Mouse (Mus musculus) liver, embryonic 14.5 days (tissue): Measurements from ENCODE around the gene Dlx6. TPM values are rescaled to one million over a fixed set of nuclear protein-coding genes. Genes with fewer than 3 reads are reported as not detected.

Experiments
- ATAC-seq: fragments of 200-750 bp; cut with Nextera tagmentation; 2 replicates; pipeline ENCODE4 v1.8.0; 2017; ENCODE audit warnings: moderate number of reproducible peaks, mild to moderate bottlenecking, moderate library complexity; ENCODE audit not compliant: insufficient read depth
- DNase-seq, 3 experiments: peaks; one replicate each; pipeline ENCODE4 v3.0.0-alpha.2; 2012 to 2013; ENCODE audit warnings: low read depth in 3 of 3, low spot score in 3 of 3
- H3K27ac ChIP-seq: fragments of 300-500 bp; sonication (generic); 2 replicates; pipeline ENCODE4 v1.5.1; 2014; ENCODE audit warnings: moderate library complexity, mild to moderate bottlenecking, control low read depth, inconsistent platforms
- H3K27me3 ChIP-seq: fragments of 300-500 bp; sonication (generic); 2 replicates; pipeline ENCODE4 v1.6.1; 2014; ENCODE audit warnings: mild to moderate bottlenecking, low read length, moderate library complexity; ENCODE audit not compliant: control insufficient read depth, insufficient read depth
- H3K36me3 ChIP-seq: fragments of 300-500 bp; sonication (generic); replicated peaks from 2 replicates; pipeline ENCODE4 v1.6.1; 2014; ENCODE audit warnings: low read depth; ENCODE audit not compliant: control insufficient read depth, insufficient read depth
- H3K4me1 ChIP-seq, 2 experiments: fragments of 200-500 bp in 1 of 2; fragments of 300-500 bp in 1 of 2; sonication (generic) in 1 of 2; replicated peaks; 2 replicates each; pipeline ENCODE4 v1.6.1; 2012 to 2014; ENCODE audit warnings: antibody characterized with exemption in 1 of 2, inconsistent platforms in 1 of 2, low read length in 1 of 2; ENCODE audit not compliant: control insufficient read depth in 2 of 2, insufficient read depth in 2 of 2
- H3K4me2 ChIP-seq: fragments of 300-500 bp; sonication (generic); 2 replicates; pipeline ENCODE4 v1.6.1; 2014; ENCODE audit warnings: low read depth, mild to moderate bottlenecking, control low read depth, moderate library complexity
- H3K4me3 ChIP-seq, 2 experiments: fragments of 200-500 bp in 1 of 2; fragments of 300-500 bp in 1 of 2; sonication (generic) in 1 of 2; 2 replicates each; pipeline ENCODE4 v1.5.1; 2012 to 2014; ENCODE audit warnings: low read depth in 2 of 2, low read length in 2 of 2, mild to moderate bottlenecking in 2 of 2, control low read depth in 1 of 2, inconsistent platforms in 1 of 2, moderate library complexity in 1 of 2; ENCODE audit not compliant: insufficient read depth in 1 of 2
- H3K9ac ChIP-seq: fragments of 300-500 bp; sonication (generic); replicated peaks from 2 replicates; pipeline ENCODE4 v1.6.1; 2014; ENCODE audit warnings: mild to moderate bottlenecking, control low read depth, moderate library complexity
- H3K9me3 ChIP-seq: fragments of 300-500 bp; sonication (generic); 2 replicates; pipeline ENCODE4 v1.6.1; 2016; ENCODE audit warnings: low read length, mixed read lengths; ENCODE audit not compliant: control insufficient read depth
- CTCF ChIP-seq: IDR thresholded peaks from 2 replicates; pipeline ENCODE4 v1.5.1; 2016; ENCODE audit warnings: antibody characterized with exemption, low read depth, control low read depth
- EP300 ChIP-seq: IDR thresholded peaks from 2 replicates; pipeline ENCODE4 v1.6.1; 2016; ENCODE audit warnings: antibody characterized with exemption, low read depth
- WGBS: fragments of 180-500 bp; shearing (Covaris S2); extraction: QIAGEN DNeasy Blood & Tissue Kit; methylation state at CpG from one replicate; pipeline ENCODE4 v1.1.7; 2014; ENCODE audit not compliant: insufficient replicate concordance; 5-methylcytosine and 5-hydroxymethylcytosine counted together
- polyA plus RNA-seq, 2 experiments: library from polyadenylated mRNA; depleted of rRNA in 1 of 2; stranded (reverse) in 1 of 2; unstranded in 1 of 2; fragments of >200 nt; fragmentation: Nextera tagmentation in 1 of 2; extraction: Ambion mirVana in 1 of 2; gene quantifications; 2 replicates each; pipeline versions ENCODE4 v1.2.1 to v1.2.3; 2012 to 2014

Gene Dlx6
- polyA plus RNA-seq, 2 experiments: not detected

DNA sequence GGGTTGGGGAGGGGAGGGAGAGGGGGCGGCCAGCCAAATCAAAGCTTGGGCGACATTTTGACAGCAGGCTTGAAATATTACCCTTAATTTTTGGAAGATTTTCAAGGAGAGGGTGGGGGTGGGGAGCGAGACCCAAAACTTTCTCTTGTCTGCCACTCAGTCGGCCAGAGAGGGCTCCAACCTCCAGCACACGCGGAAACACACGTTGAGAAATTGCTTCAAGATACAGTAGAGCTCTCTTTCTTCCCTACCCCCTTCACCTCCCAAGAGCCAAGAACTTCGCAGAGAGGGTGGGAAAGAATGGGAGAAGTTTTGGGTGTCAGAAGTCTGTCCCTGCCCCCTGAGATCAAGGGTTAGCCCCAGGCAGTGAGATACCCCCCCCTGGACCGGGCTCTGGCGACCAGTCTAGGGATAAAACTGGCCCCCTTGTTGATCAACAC lies 7.4 kb upstream of the Dlx6 start:
- no peaks in the 10 kb centered on the region for H3K36me3 ChIP-seq
- WGBS: under 1% methylated on average over 10 of the region's 10 CpGs
- H3K9ac ChIP-seq: no peak overlapping the region
- no peaks in the 10 kb centered on the region for H3K9me3 ChIP-seq
- ATAC-seq (no peak), DNase-seq (no peak)
- TF ChIP-seq CTCF (no peak), EP300 (no peak)
- no peak overlapping the region for H3K4me3 ChIP-seq
- peaks cover 96% of the 10 kb centered on the region for H3K27me3 ChIP-seq
- H3K4me2 ChIP-seq: no peak overlapping the region
- H3K27ac ChIP-seq: no peak overlapping the region
- H3K4me1 ChIP-seq: no peaks in the 10 kb centered on the region

- 3% methylated on average over 20 of the region's 20 CpGs for WGBS
- Histone ChIP-seq H3K4me2 (no peak overlapping the region), H3K27ac (no peak overlapping the region), H3K36me3 (no peaks in the 10 kb centered on the region), H3K4me3 (no peak overlapping the region), H3K9ac (no peak overlapping the region), H3K4me1 (no peaks in the 10 kb centered on the region), H3K27me3 (peaks cover 96% of the 10 kb centered on the region), H3K9me3 (no peaks in the 10 kb centered on the region)
- no peak for ATAC-seq
- no peak for DNase-seq
- TF ChIP-seq EP300 (no peak), CTCF (no peak)
Measured at GRCm38 (mm10) chr6:6856316-6856715, 6.8 kb upstream of the Dlx6 start.

DNA sequence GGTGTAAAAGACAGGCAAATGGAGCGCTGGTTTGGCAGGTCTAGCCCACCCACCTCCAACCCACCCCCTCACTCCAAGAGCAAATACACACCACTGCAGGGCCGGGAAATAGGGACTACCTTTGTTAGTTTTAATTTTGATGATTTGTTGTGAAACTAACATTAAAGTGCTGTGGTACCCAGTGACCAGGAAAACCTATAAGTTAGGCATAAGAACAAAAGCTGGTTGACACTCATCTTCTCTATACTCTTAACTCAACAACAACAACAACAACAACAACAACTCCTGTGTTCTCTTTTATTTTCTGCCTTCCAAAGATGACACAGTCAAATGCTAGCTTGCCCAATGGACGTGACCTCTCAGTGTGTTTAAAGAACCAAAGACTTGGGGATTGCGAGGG lies 6.3 kb upstream of the Dlx6 start:
- TF ChIP-seq EP300 (no peak), CTCF (no peak)
- Histone ChIP-seq H3K36me3 (no peaks in the 10 kb centered on the region), H3K27ac (no peak overlapping the region), H3K9me3 (no peaks in the 10 kb centered on the region), H3K9ac (no peak overlapping the region), H3K4me1 (no peaks in the 10 kb centered on the region), H3K4me2 (no peak overlapping the region), H3K27me3 (peaks cover 95% of the 10 kb centered on the region), H3K4me3 (no peak overlapping the region)
- DNase-seq (no peak), ATAC-seq (no peak)
- WGBS: 2% methylated on average over 4 of the region's 4 CpGs

DNA sequence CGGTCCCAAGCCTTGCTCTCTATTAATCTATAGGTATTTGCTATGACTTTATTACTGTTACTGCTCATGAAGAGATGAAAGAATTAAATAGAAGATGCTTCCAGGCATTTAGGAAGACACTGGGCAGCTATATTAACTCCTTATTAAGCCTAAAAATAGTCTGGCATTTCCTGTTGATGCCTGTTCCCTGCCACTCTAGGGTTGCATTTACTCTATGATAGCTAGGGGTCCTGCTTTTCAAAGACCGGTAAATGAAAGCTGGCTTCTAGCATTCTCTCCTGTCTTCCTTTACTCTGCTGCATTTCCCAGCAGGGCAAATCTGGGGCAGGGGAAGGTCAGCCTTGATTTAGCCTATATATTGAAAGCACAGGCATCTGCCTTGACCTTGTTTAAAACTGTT lies 5.4 kb upstream of the Dlx6 start:
- 7% methylated on average over 2 of the region's 2 CpGs for WGBS
- Histone ChIP-seq H3K4me1 (no peaks in the 10 kb centered on the region), H3K27me3 (peaks cover 95% of the 10 kb centered on the region), H3K9ac (no peak overlapping the region), H3K9me3 (no peaks in the 10 kb centered on the region), H3K36me3 (no peaks in the 10 kb centered on the region), H3K4me2 (no peak overlapping the region), H3K27ac (no peak overlapping the region), H3K4me3 (no peak overlapping the region)
- ATAC-seq (no peak), DNase-seq (no peak)
- no peak for TF ChIP-seq EP300
- TF ChIP-seq CTCF: no peak

DNA sequence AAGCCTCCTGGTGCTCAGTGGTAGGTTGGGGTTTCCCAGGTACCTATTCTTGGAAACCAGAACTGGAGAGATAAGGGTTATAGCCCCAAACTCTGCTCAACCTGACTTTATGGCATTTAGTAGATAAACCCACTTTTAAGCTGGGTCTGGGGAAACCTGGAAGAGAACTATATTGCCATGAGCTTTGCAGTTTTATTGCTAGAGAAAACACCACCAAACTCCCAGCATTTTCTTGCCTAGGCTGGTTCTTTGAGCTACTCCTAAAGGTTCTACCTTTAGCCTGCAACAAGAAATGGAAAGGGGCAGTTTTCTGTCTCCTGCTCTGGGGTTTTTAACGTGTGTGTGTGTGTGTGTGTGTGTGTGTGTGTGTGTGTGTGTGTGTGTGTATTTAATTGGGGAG lies 4.6 kb upstream of the Dlx6 start:
- Histone ChIP-seq H3K4me1 (no peaks in the 10 kb centered on the region), H3K4me3 (no peak overlapping the region), H3K9ac (no peak overlapping the region), H3K36me3 (no peaks in the 10 kb centered on the region), H3K27me3 (peaks cover 96% of the 10 kb centered on the region), H3K4me2 (no peak overlapping the region), H3K9me3 (no peaks in the 10 kb centered on the region), H3K27ac (no peak overlapping the region)
- no peak for TF ChIP-seq EP300
- TF ChIP-seq CTCF: no peak
- ATAC-seq (no peak), DNase-seq (no peak)
- 7% methylated on average over 1 of the region's 1 CpGs for WGBS
